Mouse (Mus musculus) lung, adult 2 months (tissue): ENCODE measurements around the gene Frmd8. TPM values are rescaled to one million over a fixed set of nuclear protein-coding genes. Genes with fewer than 3 reads are reported as not detected.
A peak's percentile ranks its signal among the peaks of the same experiment; 100 is the strongest.

Experiments used
- DNase-seq: peaks from one replicate; pipeline ENCODE4 v3.0.0; 2022
- H3K4me1 ChIP-seq: fragments of 200-500 bp; 2 replicates; pipeline ENCODE4 v1.6.1; 2011; ENCODE audit warnings: low read length; ENCODE audit not compliant: control insufficient read depth, insufficient read depth
- H3K4me3 ChIP-seq: fragments of 200-500 bp; replicated peaks from 2 replicates; pipeline ENCODE3; 2011; ENCODE audit warnings: low read depth, mild to moderate bottlenecking, control low read depth, low read length; ENCODE audit errors: extremely low read depth
- CTCF ChIP-seq: fragments of 200-500 bp; IDR thresholded peaks from 2 replicates; pipeline ENCODE4 v1.5.1; 2011; ENCODE audit warnings: mild to moderate bottlenecking, low read length, control low read depth; ENCODE audit not compliant: insufficient read depth
- POLR2A ChIP-seq: fragments of 200-500 bp; IDR thresholded peaks from 2 replicates; pipeline ENCODE4 v1.6.1; 2011; ENCODE audit warnings: low read depth, mild to moderate bottlenecking, control low read depth, low read length, borderline replicate concordance; ENCODE audit errors: extremely low read depth
- WGBS: fragments of 180-500 bp; shearing (Covaris S2); methylation state at CpG from one replicate; pipeline ENCODE4 v1.1.7; 2018; 5-methylcytosine and 5-hydroxymethylcytosine counted together
- polyA plus RNA-seq: library from polyadenylated mRNA; depleted of rRNA; stranded (reverse); fragments of >200 nt; gene quantifications from 2 replicates; pipeline ENCODE4 v1.2.3, GENCODE M21; 2012

The Frmd8 gene
- polyA plus RNA-seq, 1 experiment, result 37.8 TPM

- Histone ChIP-seq H3K4me1 (peaks cover 32% of the 10 kb centered on the region), H3K4me3 (peak overlapping the region; percentile 56)
- TF ChIP-seq POLR2A, result peak; percentile 5; the same call in 1 of the 2 replicates
- no peak for TF ChIP-seq CTCF
- DNase-seq, result peak; percentile 61
- 0% methylated on average over 7 of the region's 7 CpGs for WGBS
Observed at GRCm38 (mm10) chr19:5846154-5846553, 28.9 kb downstream of the Frmd8 start.

DNA sequence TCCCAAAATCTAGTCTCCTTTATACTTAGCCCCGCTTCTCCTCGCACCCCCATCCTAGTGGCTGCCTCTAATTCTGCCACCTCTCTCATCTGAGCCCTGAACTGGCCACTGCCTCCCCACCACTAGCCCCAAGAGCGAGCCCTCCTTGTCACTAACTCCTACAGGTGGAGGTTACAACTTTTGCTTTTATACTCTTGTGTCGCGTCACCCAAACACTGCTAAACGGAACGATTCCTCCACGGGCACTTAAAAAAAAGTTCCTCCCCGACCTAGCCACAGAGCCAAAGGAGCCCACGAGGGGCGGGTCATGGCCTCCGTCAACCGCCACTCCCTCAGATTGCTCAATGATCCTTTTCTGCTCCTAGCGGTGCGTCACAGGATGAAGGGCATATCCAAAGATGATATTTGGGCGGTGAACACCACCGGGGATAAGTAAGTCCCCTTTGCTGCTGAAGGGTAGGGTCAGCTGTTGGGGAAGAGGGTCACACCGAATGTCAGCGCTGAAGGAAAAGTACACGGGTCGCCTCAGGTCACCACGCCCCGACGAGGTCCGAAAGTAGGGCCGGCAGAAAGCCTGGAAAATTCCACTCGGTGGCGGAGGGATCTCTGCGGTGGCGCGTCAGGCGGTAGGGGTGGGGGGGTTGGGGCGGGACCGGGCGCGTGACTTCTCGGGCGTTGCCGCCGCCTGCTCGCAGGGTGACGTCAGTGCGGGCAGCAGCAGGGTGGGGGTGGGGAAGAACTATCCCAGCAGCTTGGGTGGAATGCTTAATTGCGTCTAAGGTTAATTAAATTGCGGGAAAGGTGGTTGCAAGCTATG lies 29.5 kb downstream of the Frmd8 start:
- Histone ChIP-seq H3K4me3 (peak overlapping the region; percentile 96), H3K4me1 (peaks cover 37% of the 10 kb centered on the region)
- under 1% methylated on average over 45 of the region's 45 CpGs for WGBS
- peak; percentile 97 for DNase-seq
- peak; percentile 98 for TF ChIP-seq POLR2A
- TF ChIP-seq CTCF, result peak; percentile 13; the same call in 1 of the 2 replicates

- no peak for DNase-seq
- TF ChIP-seq CTCF (no peak), POLR2A (no peak)
- 11% methylated on average over 12 of the region's 12 CpGs for WGBS
- H3K4me3 ChIP-seq, result peak overlapping the region; percentile 96
- peaks cover 42% of the 10 kb centered on the region for H3K4me1 ChIP-seq
Observed at GRCm38 (mm10) chr19:5844831-5845318, 30.2 kb downstream of the Frmd8 start.

- Histone ChIP-seq H3K4me1 (peaks cover 42% of the 10 kb centered on the region), H3K4me3 (peak overlapping the region; percentile 96)
- TF ChIP-seq POLR2A, result peak; percentile 67
- no peak for TF ChIP-seq CTCF
- WGBS, result 18% methylated on average over 30 of the region's 30 CpGs
- peak; percentile 71 for DNase-seq
Observed at GRCm38 (mm10) chr19:5843781-5844691, 31.0 kb downstream of the Frmd8 start.

- Histone ChIP-seq H3K4me3 (peak overlapping the region; percentile 96), H3K4me1 (peaks cover 38% of the 10 kb centered on the region)
- WGBS, result 29% methylated on average over 9 of the region's 9 CpGs
- TF ChIP-seq CTCF, result no peak
- peak; percentile 79 for TF ChIP-seq POLR2A
- DNase-seq, result peak; percentile 56
Observed at GRCm38 (mm10) chr19:5842785-5843730, 32.0 kb downstream of the Frmd8 start.

GRCm38 (mm10) chr19:5841999-5842784 lies 32.9 kb downstream of the Frmd8 start:
- 22% methylated on average over 5 of the region's 5 CpGs for WGBS
- Histone ChIP-seq H3K4me3 (peak overlapping the region; percentile 96), H3K4me1 (peaks cover 34% of the 10 kb centered on the region)
- DNase-seq, result peak; percentile 37
- TF ChIP-seq CTCF, result 0 out of 2 replicates have a peak, but pooled peaks have one; percentile 5
- peak; percentile 90; the same call in 1 of the 2 replicates for TF ChIP-seq POLR2A

DNA sequence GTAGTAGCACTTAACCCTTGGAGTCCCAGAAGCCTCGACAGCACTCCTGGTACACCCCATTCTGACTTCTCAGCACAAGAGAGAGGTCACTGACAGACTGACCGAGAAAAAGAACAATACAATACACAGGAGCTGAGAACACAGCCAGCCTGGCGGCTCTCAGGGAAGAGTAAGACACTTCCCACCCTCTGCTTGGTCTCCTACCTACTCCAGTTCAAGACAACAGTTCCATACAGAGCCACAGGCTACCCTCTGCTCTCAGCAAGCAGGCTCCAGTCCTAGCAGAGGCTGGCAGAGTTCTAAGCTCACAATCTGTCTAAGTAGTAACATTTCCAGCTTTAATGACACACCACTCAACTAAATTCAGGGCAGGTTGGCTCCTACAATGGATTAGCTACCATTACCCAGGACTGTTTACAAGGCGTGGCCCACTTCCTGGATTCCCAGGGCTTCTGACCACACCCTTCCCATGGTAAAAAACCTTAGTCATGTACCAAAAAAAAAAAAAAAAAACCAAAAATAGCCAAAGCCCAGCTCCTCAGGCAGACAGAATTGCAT lies 33.6 kb downstream of the Frmd8 start:
- Histone ChIP-seq H3K4me1 (peaks cover 33% of the 10 kb centered on the region), H3K4me3 (peak overlapping the region; percentile 96)
- no peak for TF ChIP-seq CTCF
- peak; percentile 95 for TF ChIP-seq POLR2A
- peak; percentile 63 for DNase-seq
- WGBS, result 12% methylated on average over 4 of the region's 4 CpGs

DNA sequence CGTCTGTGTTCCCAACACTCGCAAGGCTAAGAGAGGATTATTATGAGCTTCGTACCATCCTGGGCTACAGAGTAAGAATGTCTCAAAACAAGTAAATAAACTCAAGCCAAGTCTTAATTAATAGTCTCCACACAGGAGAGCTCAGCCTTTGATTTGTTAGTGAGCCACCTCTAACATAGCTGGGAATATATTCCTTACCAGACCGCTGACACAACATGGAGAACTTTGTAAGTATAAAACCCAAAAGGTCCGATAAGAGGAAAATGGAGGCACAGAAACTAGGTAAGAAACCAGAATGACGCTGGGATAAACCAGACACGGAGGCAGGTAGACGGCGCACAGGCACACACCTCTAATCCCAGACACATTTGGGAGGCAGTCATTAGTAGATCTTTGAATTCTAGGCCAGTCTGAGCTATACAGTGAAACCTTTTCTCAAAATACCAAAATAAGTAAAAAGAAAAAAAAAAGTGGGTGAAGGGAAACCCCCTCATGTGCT lies 34.1 kb downstream of the Frmd8 start:
- DNase-seq, result peak; percentile 17
- no peak for TF ChIP-seq CTCF
- peak; percentile 74; the same call in 1 of the 2 replicates for TF ChIP-seq POLR2A
- Histone ChIP-seq H3K4me1 (peaks cover 33% of the 10 kb centered on the region), H3K4me3 (peak overlapping the region; percentile 60)
- 56% methylated on average over 9 of the region's 9 CpGs for WGBS
